Mouse (Mus musculus): Measurements from ENCODE around the gene Rap2b. TPM values are rescaled to one million over a fixed set of nuclear protein-coding genes. Genes with fewer than 3 reads are reported as not detected.

Rap2b gene
- polyA plus RNA-seq (2014; fragmentation: Illumina TruSeq; extraction: RNeasy Lipid Tissue Mini Kit (QIAGEN cat#74804); ENCODE audit: low read depth, low replicate concordance): 2.3 TPM

GRCm38 (mm10) chr3:61361338-61361737 is at the start of gene Rap2b:
TSS of gene Rap2b (plus strand) at chr3:61361638.

GRCm38 (mm10) chr3:61365779-61366373 is 4.4 kb downstream of the Rap2b start, which contains the start of gene B430305J03Rik:
TSS of gene B430305J03Rik (minus strand) at chr3:61365951.

Other genes with a start within 250 kb of the Rap2b start
- not detected for gene B430305J03Rik, start 4.3 kb downstream of the Rap2b start, polyA plus RNA-seq (2014; fragmentation: Illumina TruSeq; extraction: RNeasy Lipid Tissue Mini Kit (QIAGEN cat#74804); ENCODE audit: low read depth, low replicate concordance)